ENCODE assay signal across 10 mouse cellular contexts in genomic region chr11:60189501-60190040, GRCm38 (mm10). TPM values are rescaled to one million over a fixed set of nuclear protein-coding genes. Genes with fewer than 3 reads are reported as not detected.
DNase-seq lines count a peak whose midpoint lies in the region; ATAC-seq and TF ChIP-seq lines count a peak whose summit lies in the region.
"Had no signal": no experiment of that assay in that cellular context is flagged by ENCODE, and none has a peak within 500 bp of the region (broad histone marks: within the 10 kb centered on the region; RNA-seq: fewer than 3 reads in every experiment).

No protein-coding gene starts in this region.

- peak overlapping the region; percentile 49 for H3K27ac ChIP-seq in kidney, embryonic 15.5 days
- peak overlapping the region; percentile 54 for H3K27ac ChIP-seq in heart, postnatal 0 days (ENCODE audit: low read depth)

- no peak overlapping the region for H3K9ac ChIP-seq in kidney, embryonic 15.5 days
- H3K9ac ChIP-seq in heart, postnatal 0 days (replicated peaks; ENCODE audit: low read depth, low read length), result no peak overlapping the region

- no peaks in the 10 kb centered on the region for H3K27me3 ChIP-seq in kidney, embryonic 15.5 days
- H3K27me3 ChIP-seq in heart, postnatal 0 days (ENCODE audit: control insufficient read depth, insufficient read depth, low read length), result no peaks in the 10 kb centered on the region
- H3K27me3 ChIP-seq: megakaryocyte, embryonic 14.5 days had no signal

- no peak for DNase-seq in kidney, adult 8-10 months
- DNase-seq in thymus, postnatal 25 days, result peak; percentile 6
- no peak for DNase-seq in thymus, adult 18-20 months
- DNase-seq in heart, postnatal 0 days (ENCODE audit: low spot score), result no peak
- DNase-seq in natural killer cell, adult 2 months (ENCODE audit: low spot score in 2 of 2), result no peak
- no peak for DNase-seq in right cerebral cortex, postnatal 25 days
- DNase-seq: cerebellum, postnatal 36 days; gastrocnemius, postnatal 10 days had no signal

- peaks cover 35% of the 10 kb centered on the region for H3K4me1 ChIP-seq in kidney, embryonic 15.5 days
- peaks cover 10% of the 10 kb centered on the region; the same call in 1 of the 2 replicates for H3K4me1 ChIP-seq in heart, postnatal 0 days (ENCODE audit: control insufficient read depth, insufficient read depth)

- no peak for TF ChIP-seq CTCF in heart, postnatal 0 days (IDR thresholded peaks at IDR 0.05; ENCODE audit: low read depth)

- no peak overlapping the region for H3K4me3 ChIP-seq in kidney, embryonic 15.5 days (replicated peaks)
- H3K4me3 ChIP-seq in heart, postnatal 0 days (ENCODE audit: low read depth, low read length), result no peak overlapping the region

- TF ChIP-seq EP300 in heart, postnatal 0 days (IDR thresholded peaks at IDR 0.05; ENCODE audit: low read depth), result no peak

- no peak for ATAC-seq in kidney, embryonic 15.5 days (replicated peaks; ENCODE audit: low FRiP score)
- peak; percentile 21; the same call in 1 of the 2 replicates for ATAC-seq in heart, postnatal 0 days (ENCODE audit: insufficient read depth, low read depth)

- peaks cover 96% of the 10 kb centered on the region for H3K36me3 ChIP-seq in kidney, embryonic 15.5 days
- peaks cover 83% of the 10 kb centered on the region for H3K36me3 ChIP-seq in heart, postnatal 0 days (replicated peaks; ENCODE audit: control insufficient read depth, insufficient read depth, low read length)

- no peak overlapping the region for H3K4me2 ChIP-seq in kidney, embryonic 15.5 days
- H3K4me2 ChIP-seq in heart, postnatal 0 days (ENCODE audit: low read depth, low read length), result no peak overlapping the region

- 69% methylated on average over 21 of the region's 21 CpGs for WGBS in kidney, embryonic 15.5 days
- 63% methylated on average over 21 of the region's 21 CpGs for WGBS in heart, postnatal 0 days

- 0 out of 2 replicates have a peak, but pooled peaks cover 3% of the 10 kb centered on the region for H3K9me3 ChIP-seq in kidney, embryonic 15.5 days (replicated peaks)
- no peaks in the 10 kb centered on the region for H3K9me3 ChIP-seq in heart, postnatal 0 days (replicated peaks; ENCODE audit: control insufficient read depth, low read length)

RNA-seq across cellular contexts. Expression of gene Srebf1, which starts 32.8 kb away (rescaled TPM):
- polyA plus RNA-seq in kidney, embryonic 15.5 days (2015; fragmentation: Nextera tagmentation; extraction: Ambion mirVana), result 56.3 and 60.0 TPM in 2 replicates
- 77.2 and 81.7 TPM in 2 replicates for total RNA-seq in heart, postnatal 0 days (2014; rRNA removed; ENCODE audit: low replicate concordance)
- polyA plus RNA-seq in heart, postnatal 0 days (2015; fragmentation: Nextera tagmentation; extraction: Ambion mirVana), result 29.9 and 31.0 TPM in 2 replicates
